13 mouse cellular contexts compared by ENCODE assay signal in the genomic region with DNA sequence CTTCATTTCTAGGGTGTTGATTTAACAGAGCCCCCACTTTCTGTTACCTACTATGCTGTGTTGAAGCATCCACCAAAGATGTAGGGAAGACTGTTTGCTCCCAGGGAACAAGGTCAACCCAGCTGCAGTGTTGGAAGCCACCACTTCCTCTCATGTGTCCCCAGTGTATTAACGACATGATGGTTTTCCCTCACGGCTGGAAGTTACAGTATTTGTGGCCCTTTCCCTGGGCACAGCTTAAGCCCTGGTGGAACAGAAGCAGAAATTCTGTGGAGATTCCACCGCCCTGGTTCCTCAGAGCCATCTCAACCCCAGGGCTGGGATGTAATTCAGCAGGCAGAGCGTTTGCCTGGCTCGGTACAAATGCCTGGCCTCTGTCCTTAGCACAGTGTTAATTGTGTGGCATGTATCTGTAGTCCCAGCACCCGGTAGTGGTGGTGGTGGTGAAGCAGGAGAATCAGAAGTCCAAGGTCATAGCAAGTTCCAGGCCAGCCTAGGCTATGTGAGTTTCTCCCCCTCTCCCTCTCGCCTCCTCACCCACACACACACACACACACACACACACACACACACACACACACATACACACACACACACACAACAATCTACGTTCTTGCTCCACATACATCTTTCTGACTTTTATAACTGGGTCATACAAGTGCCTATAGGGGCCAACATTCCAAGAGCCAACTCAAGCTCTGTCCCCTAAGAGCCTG. TPM values are rescaled to one million over a fixed set of nuclear protein-coding genes. Genes with fewer than 3 reads are reported as not detected.
DNase-seq lines count a peak whose midpoint lies in the region; ATAC-seq and TF ChIP-seq lines count a peak whose summit lies in the region.
"Had no signal": no experiment of that assay in that cellular context is flagged by ENCODE, and none has a peak within 500 bp of the region (broad histone marks: within the 10 kb centered on the region; RNA-seq: fewer than 3 reads in every experiment).

No protein-coding gene starts in this region.

- H3K27me3 ChIP-seq in hindbrain, embryonic 13.5 days: no peaks in the 10 kb centered on the region
- no peaks in the 10 kb centered on the region for H3K27me3 ChIP-seq in hindbrain, embryonic 12.5 days
- no peaks in the 10 kb centered on the region for H3K27me3 ChIP-seq in G1E (ENCODE audit: insufficient read depth, low read length)
- H3K27me3 ChIP-seq in limb, embryonic 11.5 days (ENCODE audit: control insufficient read depth, insufficient read depth, low read length): no peaks in the 10 kb centered on the region
- no peaks in the 10 kb centered on the region for H3K27me3 ChIP-seq in neural tube, embryonic 14.5 days (ENCODE audit: control insufficient read depth, insufficient read depth, low read length)
- H3K27me3 ChIP-seq in cerebellum, adult 2 months (ENCODE audit: control insufficient read depth, insufficient read depth, low read length): no peaks in the 10 kb centered on the region
- H3K27me3 ChIP-seq: Patski had no signal

- 68% methylated on average over 7 of the region's 8 CpGs for WGBS in hindbrain, embryonic 13.5 days
- WGBS in hindbrain, embryonic 12.5 days: 59% methylated on average over 7 of the region's 8 CpGs
- 59% methylated on average over 8 of the region's 8 CpGs for WGBS in limb, embryonic 11.5 days
- WGBS in neural tube, embryonic 14.5 days: 43% methylated on average over 7 of the region's 8 CpGs
- WGBS in cerebellum, adult 2 months: 76% methylated on average over 8 of the region's 8 CpGs

- ATAC-seq in hindbrain, embryonic 13.5 days (ENCODE audit: low FRiP score): no peak
- ATAC-seq in hindbrain, embryonic 12.5 days (ENCODE audit: low FRiP score): no peak
- ATAC-seq in G1E (ENCODE audit: extremely low read depth, insufficient number of reproducible peaks, low FRiP score, poor library complexity, severe bottlenecking): no peak
- no peak for ATAC-seq in limb, embryonic 11.5 days (ENCODE audit: insufficient number of reproducible peaks, low FRiP score, low TSS enrichment, low read depth)
- no peak for ATAC-seq in neural tube, embryonic 14.5 days (ENCODE audit: low read depth)
- ATAC-seq: Patski had no signal

- intact Hi-C loops in left cerebral cortex, postnatal 14 days (cut with DNase I): no loop called here

- no peak overlapping the region for H3K4me3 ChIP-seq in hindbrain, embryonic 13.5 days
- H3K4me3 ChIP-seq in hindbrain, embryonic 12.5 days: no peak overlapping the region
- peak overlapping the region; percentile 13; the same call in 1 of the 2 replicates for H3K4me3 ChIP-seq in G1E (ENCODE audit: low read depth, low read length)
- no peak overlapping the region for H3K4me3 ChIP-seq in limb, embryonic 11.5 days (ENCODE audit: low read depth, low read length)
- no peak overlapping the region for H3K4me3 ChIP-seq in neural tube, embryonic 14.5 days (ENCODE audit: low read depth, low read length)
- H3K4me3 ChIP-seq in cerebellum, adult 2 months (replicated peaks; ENCODE audit: insufficient read depth, low read depth, low read length): no peak overlapping the region
- H3K4me3 ChIP-seq: heart, embryonic 10.5 days had no signal

- H3K9me3 ChIP-seq in hindbrain, embryonic 13.5 days: 0 out of 2 replicates have a peak, but pooled peaks cover 1% of the 10 kb centered on the region
- 0 out of 2 replicates have a peak, but pooled peaks cover 1% of the 10 kb centered on the region for H3K9me3 ChIP-seq in hindbrain, embryonic 12.5 days (replicated peaks)
- no peaks in the 10 kb centered on the region for H3K9me3 ChIP-seq in G1E (replicated peaks)
- H3K9me3 ChIP-seq in limb, embryonic 11.5 days (ENCODE audit: control insufficient read depth, low read length): no peaks in the 10 kb centered on the region; the same call in 1 of the 2 replicates
- no peaks in the 10 kb centered on the region; the same call in 1 of the 2 replicates for H3K9me3 ChIP-seq in neural tube, embryonic 14.5 days (ENCODE audit: control insufficient read depth, low read length)
- H3K9me3 ChIP-seq: heart, embryonic 10.5 days had no signal

- no peak for TF ChIP-seq CTCF in G1E (IDR thresholded peaks at IDR 0.05; ENCODE audit: low read depth, low read length)
- TF ChIP-seq CTCF in cerebellum, adult 2 months (IDR thresholded peaks at IDR 0.05; ENCODE audit: borderline replicate concordance, insufficient read depth, low read depth, low read length): no peak

- H3K27ac ChIP-seq in hindbrain, embryonic 13.5 days: peak overlapping the region; percentile 1; the same call in 1 of the 2 replicates
- H3K27ac ChIP-seq in hindbrain, embryonic 12.5 days: no peak overlapping the region
- peak overlapping the region; percentile 48; the same call in 1 of the 2 replicates for H3K27ac ChIP-seq in limb, embryonic 11.5 days (replicated peaks; ENCODE audit: low read depth, low read length)
- H3K27ac ChIP-seq in neural tube, embryonic 14.5 days (ENCODE audit: low read depth, low read length): peak overlapping the region; percentile 4; the same call in 1 of the 2 replicates
- H3K27ac ChIP-seq in cerebellum, adult 2 months (ENCODE audit: insufficient read depth, low read length): no peak overlapping the region; the same call in 1 of the 2 replicates
- H3K27ac ChIP-seq: heart, embryonic 10.5 days had no signal

- no peak for DNase-seq in G1E (ENCODE audit: low spot score)
- DNase-seq in limb, embryonic 11.5 days (ENCODE audit: low spot score): no peak
- DNase-seq in cerebellum, adult 2 months: no peak
- DNase-seq in spleen, adult 18-20 months: no peak
- DNase-seq in left cerebral cortex, postnatal 14 days (ENCODE audit: low spot score in 2 of 2): no peak
- DNase-seq: adrenal gland, postnatal 10 days; lung, postnatal 14 days; thymus, postnatal 36 days had no signal

- peaks cover 18% of the 10 kb centered on the region for H3K4me1 ChIP-seq in hindbrain, embryonic 13.5 days (replicated peaks)
- peaks cover 16% of the 10 kb centered on the region for H3K4me1 ChIP-seq in hindbrain, embryonic 12.5 days
- H3K4me1 ChIP-seq in G1E (ENCODE audit: insufficient read depth, low read depth, low read length): peaks cover 48% of the 10 kb centered on the region
- H3K4me1 ChIP-seq in limb, embryonic 11.5 days (ENCODE audit: control insufficient read depth, insufficient read depth, low read length): peaks cover 13% of the 10 kb centered on the region
- peaks cover 13% of the 10 kb centered on the region; the same call in 1 of the 2 replicates for H3K4me1 ChIP-seq in neural tube, embryonic 14.5 days (ENCODE audit: control insufficient read depth, insufficient read depth, low read length)
- H3K4me1 ChIP-seq in cerebellum, adult 2 months (ENCODE audit: control insufficient read depth, insufficient read depth, low read length): peaks cover 4% of the 10 kb centered on the region; the same call in 1 of the 2 replicates

- no peaks in the 10 kb centered on the region for H3K36me3 ChIP-seq in hindbrain, embryonic 13.5 days
- no peaks in the 10 kb centered on the region for H3K36me3 ChIP-seq in hindbrain, embryonic 12.5 days
- no peaks in the 10 kb centered on the region for H3K36me3 ChIP-seq in G1E (replicated peaks)
- H3K36me3 ChIP-seq in limb, embryonic 11.5 days (ENCODE audit: control insufficient read depth, insufficient read depth, low read length): no peaks in the 10 kb centered on the region
- H3K36me3 ChIP-seq in neural tube, embryonic 14.5 days (ENCODE audit: control insufficient read depth, insufficient read depth, low read length): no peaks in the 10 kb centered on the region
- H3K36me3 ChIP-seq: heart, embryonic 10.5 days had no signal

- no peak overlapping the region for H3K4me2 ChIP-seq in hindbrain, embryonic 13.5 days
- H3K4me2 ChIP-seq in hindbrain, embryonic 12.5 days (replicated peaks): no peak overlapping the region
- no peak overlapping the region; the same call in 1 of the 2 replicates for H3K4me2 ChIP-seq in limb, embryonic 11.5 days (ENCODE audit: low read depth, severe bottlenecking)
- H3K4me2 ChIP-seq in neural tube, embryonic 14.5 days (ENCODE audit: low read depth, low read length): no peak overlapping the region

- no peak overlapping the region for H3K9ac ChIP-seq in hindbrain, embryonic 13.5 days
- no peak overlapping the region for H3K9ac ChIP-seq in hindbrain, embryonic 12.5 days
- H3K9ac ChIP-seq in limb, embryonic 11.5 days (ENCODE audit: low read length): no peak overlapping the region
- H3K9ac ChIP-seq in neural tube, embryonic 14.5 days (replicated peaks; ENCODE audit: low read depth, low read length): no peak overlapping the region

- no peak for TF ChIP-seq POLR2A in cerebellum, adult 2 months (IDR thresholded peaks at IDR 0.05; ENCODE audit: borderline replicate concordance, insufficient read depth, low read length)

RNA-seq across cellular contexts. Expression of a gene that starts 34.0 kb away (rescaled TPM):
- 24.6 and 30.0 TPM in 2 replicates for polyA plus RNA-seq in hindbrain, embryonic 13.5 days (2015; fragmentation: Nextera tagmentation; extraction: Ambion mirVana)
- polyA plus RNA-seq in hindbrain, embryonic 12.5 days (2016; fragmentation: Nextera tagmentation; extraction: Ambion mirVana): 12.4 and 14.1 TPM in 2 replicates
- total RNA-seq in G1E (2014; fragmentation: Nextera tagmentation) (not detected in 2 replicates), G1E (2017) (0.22 TPM in 1 of 2 replicates, not detected in the other)
- polyA plus RNA-seq in G1E (2012): not detected in 2 replicates
- polyA plus RNA-seq in limb, embryonic 11.5 days (2014; fragmentation: Nextera tagmentation; extraction: Ambion mirVana): 0.73 and 1.0 TPM in 2 replicates
- polyA plus RNA-seq in neural tube, embryonic 14.5 days (2014; fragmentation: Nextera tagmentation; extraction: Ambion mirVana): 33.8 and 43.8 TPM in 2 replicates
- polyA plus RNA-seq in cerebellum, adult 2 months (2012; rRNA removed): 49.1 and 54.9 TPM in 2 replicates
- total RNA-seq in left cerebral cortex, postnatal 14 days (2021): 10 to 100 TPM; 50.7 to 52.5 TPM
- polyA plus RNA-seq: Patski had no signal

Comparison
In these comparisons a context has a peak if more than half of its experiments do, and no peak if none do; other contexts are left out.
1. H3K27ac ChIP-seq: peak in hindbrain, embryonic 13.5 days (single experiment), limb, embryonic 11.5 days (single experiment) and neural tube, embryonic 14.5 days (single experiment); none in hindbrain, embryonic 12.5 days (single experiment) and cerebellum, adult 2 months (single experiment).